Mouse (Mus musculus) ES-E14 (cell line): ENCODE measurements around the gene Lpin3. TPM values are rescaled to one million over a fixed set of nuclear protein-coding genes. Genes with fewer than 3 reads are reported as not detected.

Experiments
- DNase-seq: peaks from one replicate; pipeline ENCODE4 v3.0.0-alpha.2; 2013; ENCODE audit warnings: low read depth, low spot score
- H3K27ac ChIP-seq: 2 replicates; pipeline ENCODE4 v1.5.1; 2012; ENCODE audit warnings: low read depth, mild to moderate bottlenecking, low read length, moderate library complexity, mixed read lengths; ENCODE audit not compliant: poor library complexity, insufficient read depth, severe bottlenecking
- H3K36me3 ChIP-seq: 2 replicates; pipeline ENCODE4 v1.6.1; 2012; ENCODE audit warnings: mild to moderate bottlenecking, low read length, moderate library complexity, mixed read lengths; ENCODE audit not compliant: control insufficient read depth, poor library complexity, insufficient read depth, severe bottlenecking
- H3K4me1 ChIP-seq, 2 experiments: fragments of 150-350 bp in 1 of 2; sonication (generic) in 1 of 2; 2 replicates each; pipeline ENCODE4 v1.6.1; 2012; ENCODE audit warnings: low read length in 2 of 2, mild to moderate bottlenecking in 1 of 2, mixed read lengths in 1 of 2; ENCODE audit not compliant: control insufficient read depth in 2 of 2, insufficient read depth in 2 of 2, poor library complexity in 1 of 2
- H3K4me3 ChIP-seq, 2 experiments: fragments of 150-350 bp in 1 of 2; sonication (generic) in 1 of 2; 2 replicates each; pipeline ENCODE4 v1.5.1; 2012; ENCODE audit warnings: low read length in 2 of 2, low read depth in 1 of 2, mild to moderate bottlenecking in 1 of 2, mixed read lengths in 1 of 2; ENCODE audit not compliant: insufficient read depth in 1 of 2, poor library complexity in 1 of 2, severe bottlenecking in 1 of 2
- H3K9ac ChIP-seq: 2 replicates; pipeline ENCODE4 v1.6.1; 2012; ENCODE audit warnings: low read depth, mild to moderate bottlenecking, low read length, mixed read lengths; ENCODE audit not compliant: poor library complexity, insufficient read depth, severe bottlenecking
- H3K9me3 ChIP-seq: fragments of 150-350 bp; sonication (generic); 2 replicates; pipeline ENCODE4 v1.6.1; 2012; ENCODE audit warnings: low read depth, mild to moderate bottlenecking, low read length; ENCODE audit not compliant: control insufficient read depth, insufficient read depth
- CHD2 ChIP-seq: IDR thresholded peaks from 2 replicates; pipeline ENCODE4 v1.6.1; 2014; ENCODE audit warnings: mild to moderate bottlenecking, low read depth, low read length, inconsistent platforms
- HCFC1 ChIP-seq: IDR thresholded peaks from 2 replicates; pipeline ENCODE4 v1.6.1; 2012; ENCODE audit warnings: low read length, inconsistent platforms, borderline replicate concordance; ENCODE audit not compliant: insufficient read depth
- MAFK ChIP-seq: IDR thresholded peaks from 2 replicates; pipeline ENCODE4 v1.6.1; 2014; ENCODE audit warnings: mild to moderate bottlenecking, low read depth, low read length, inconsistent platforms; ENCODE audit not compliant: insufficient read depth
- ZC3H11A ChIP-seq: IDR thresholded peaks from 2 replicates; pipeline ENCODE4 v1.6.1; 2012; ENCODE audit warnings: low read depth, mild to moderate bottlenecking, inconsistent platforms, low read length, borderline replicate concordance
- ZNF384 ChIP-seq: IDR thresholded peaks from 2 replicates; pipeline ENCODE4 v1.6.1; 2012; ENCODE audit warnings: low read depth, low read length, inconsistent platforms
- in situ Hi-C, 2 experiments: fragments of 600-800 bp; cut with MboI; formaldehyde crosslinking; loops; one replicate each; pipeline ENCODE4 v1.15.1; 2025; ENCODE audit warnings: low sequenced_read_pairs in 2 of 2, inconsistent platforms in 1 of 2; ENCODE audit not compliant: unreplicated experiment in 2 of 2
- total RNA-seq: library from RNA; depleted of rRNA; stranded (reverse); fragments of 300-350 nt; gene quantifications from 2 replicates; pipeline ENCODE4 v1.2.3, GENCODE M21; 2012

The Lpin3 gene
- total RNA-seq, 1 experiment, result 7.2 TPM

GRCm38 (mm10) chr2:160931378-160931777 lies 50.9 kb downstream of the Lpin3 start:
- no peak for TF ChIP-seq HCFC1
- TF ChIP-seq CHD2, result no peak
- TF ChIP-seq ZC3H11A, result no peak
- TF ChIP-seq MAFK, result no peak
- TF ChIP-seq ZNF384, result no peak
- in situ Hi-C loops, result no loop called here
- Histone ChIP-seq H3K36me3 (no peaks in the 10 kb centered on the region), H3K4me3 (no peak overlapping the region), H3K27ac (no peak overlapping the region), H3K9me3 (no peaks in the 10 kb centered on the region), H3K4me1 (no peaks in the 10 kb centered on the region), H3K9ac (no peak overlapping the region)
- DNase-seq, result no peak

GRCm38 (mm10) chr2:160932325-160932724 lies 51.9 kb downstream of the Lpin3 start:
- H3K36me3 ChIP-seq, result no peaks in the 10 kb centered on the region
- TF ChIP-seq ZC3H11A (no peak), MAFK (no peak), HCFC1 (no peak)
- no peaks in the 10 kb centered on the region for H3K4me1 ChIP-seq
- H3K9me3 ChIP-seq, result no peaks in the 10 kb centered on the region
- H3K4me3 ChIP-seq, result no peak overlapping the region
- no peak overlapping the region for H3K27ac ChIP-seq
- no peak for DNase-seq
- H3K9ac ChIP-seq, result no peak overlapping the region
- in situ Hi-C loops, result no loop called here

GRCm38 (mm10) chr2:160932981-160933380 lies 52.5 kb downstream of the Lpin3 start:
- in situ Hi-C loops, result no loop called here
- Histone ChIP-seq H3K27ac (no peak overlapping the region), H3K9ac (no peak overlapping the region), H3K36me3 (no peaks in the 10 kb centered on the region), H3K4me1 (no peaks in the 10 kb centered on the region), H3K9me3 (no peaks in the 10 kb centered on the region), H3K4me3 (no peak overlapping the region)
- no peak for DNase-seq
- no peak for TF ChIP-seq MAFK
- no peak for TF ChIP-seq CHD2
- no peak for TF ChIP-seq HCFC1
- TF ChIP-seq ZC3H11A, result no peak
- no peak for TF ChIP-seq ZNF384

- Histone ChIP-seq H3K4me3 (no peak overlapping the region), H3K9me3 (no peaks in the 10 kb centered on the region), H3K27ac (no peak overlapping the region), H3K9ac (no peak overlapping the region), H3K36me3 (no peaks in the 10 kb centered on the region), H3K4me1 (no peaks in the 10 kb centered on the region)
- TF ChIP-seq ZNF384, result no peak
- no peak for TF ChIP-seq HCFC1
- no peak for TF ChIP-seq ZC3H11A
- TF ChIP-seq MAFK, result no peak
- TF ChIP-seq CHD2, result no peak
- in situ Hi-C loops, result no loop called here
- no peak for DNase-seq
Observed at GRCm38 (mm10) chr2:160933890-160934289, 53.4 kb downstream of the Lpin3 start.

DNA sequence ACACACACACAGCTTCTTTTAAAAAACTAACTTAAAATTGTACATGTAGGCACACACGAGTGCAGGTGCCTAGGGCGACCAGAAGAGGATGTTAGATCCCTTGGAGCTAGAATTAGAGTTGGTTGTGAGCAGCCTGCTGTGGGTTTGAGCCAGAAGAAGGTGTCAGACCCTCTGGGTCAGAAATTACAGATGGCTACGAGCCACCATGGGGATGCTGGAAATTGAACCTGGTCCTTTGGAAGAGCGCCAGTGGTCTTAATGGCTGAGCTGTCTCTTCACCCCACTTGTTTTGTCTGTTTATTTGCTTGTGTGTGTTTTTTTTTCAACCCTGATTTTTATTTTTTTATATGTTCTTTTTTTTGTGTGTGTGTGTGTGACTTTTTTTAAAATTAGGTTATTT lies 54.0 kb downstream of the Lpin3 start:
- no peak for DNase-seq
- Histone ChIP-seq H3K4me3 (no peak overlapping the region), H3K36me3 (no peaks in the 10 kb centered on the region), H3K9ac (no peak overlapping the region), H3K9me3 (no peaks in the 10 kb centered on the region), H3K4me1 (no peaks in the 10 kb centered on the region), H3K27ac (no peak overlapping the region)
- TF ChIP-seq ZC3H11A (no peak), MAFK (no peak), HCFC1 (no peak), ZNF384 (no peak), CHD2 (no peak)
- in situ Hi-C loops, result no loop called here
